Mouse (Mus musculus) embryo, embryonic 11.5 days (tissue): ENCODE measurements at regions not wholly inside any gene's neighbourhood (a gene's known extent, or its start where the extent isn't known, plus 50 kb on each side); places are given as distances from the start of the nearest gene placed in this dataset.
"Not testable (repeated sequence)": the region's sequence is repeated elsewhere in the genome, so short reads cannot be mapped to it uniquely, and the experiment has no call there.

ENCODE experiments used
- DNase-seq: peaks from one replicate; pipeline ENCODE4 v3.0.0-alpha.2; 2012; ENCODE audit warnings: low read depth, low spot score

- DNase-seq = no peak
These were observed 694.0 kb downstream of the Trib2 start for GRCm38 (mm10) chr12:15122586-15123212.

GRCm38 (mm10) chr12:15115556-15115955 lies 701.2 kb downstream of the Trib2 start:
- DNase-seq = no peak

GRCm38 (mm10) chr12:15114793-15115192 lies 701.9 kb downstream of the Trib2 start:
- DNase-seq = no peak

- no peak for DNase-seq
These were observed 705.7 kb downstream of the Trib2 start for GRCm38 (mm10) chr12:15111049-15111448.

- no peak for DNase-seq
These were observed 711.8 kb downstream of the Trib2 start for GRCm38 (mm10) chr12:15104876-15105275.

- peak; percentile 37 for DNase-seq
These were observed 738.1 kb downstream of the Trib2 start for GRCm38 (mm10) chr12:15078615-15079014.

- DNase-seq = no peak
These were observed 752.4 kb downstream of the Trib2 start for GRCm38 (mm10) chr12:15064351-15064750.

- no peak for DNase-seq
These were observed 765.3 kb downstream of the Trib2 start for GRCm38 (mm10) chr12:15051387-15051786.

GRCm38 (mm10) chr12:15043264-15043663 lies 773.5 kb downstream of the Trib2 start:
- no peak for DNase-seq

GRCm38 (mm10) chr12:15011091-15011490 lies 805.6 kb downstream of the Trib2 start:
- no peak for DNase-seq

GRCm38 (mm10) chr12:15002401-15002800 lies 814.3 kb downstream of the Trib2 start:
- not testable (repeated sequence) for DNase-seq
